Mouse (Mus musculus) liver, adult 2 months (tissue): ENCODE measurements around the gene H2afy.

ENCODE experiments used
- CTCF ChIP-seq: fragments of 200-500 bp; IDR thresholded peaks from 2 replicates; pipeline ENCODE4 v1.5.1; 2011; ENCODE audit warnings: low read depth, low read length, control low read depth
- POLR2A ChIP-seq: fragments of 200-500 bp; IDR thresholded peaks from 2 replicates; pipeline ENCODE4 v1.6.1; 2011; ENCODE audit warnings: low read length, control low read depth; ENCODE audit not compliant: insufficient read depth; ENCODE audit errors: extremely low read depth

- TF ChIP-seq CTCF = no peak
- no peak for TF ChIP-seq POLR2A
Observed at GRCm38 (mm10) chr13:56181424-56181823, 45.3 kb upstream of the H2afy start.
